Mouse (Mus musculus) activated CD4-positive, CD25-positive, alpha-beta regulatory T cell, adult 9 weeks (primary cell): ENCODE results near the gene Fam168a. TPM values are rescaled to one million over a fixed set of nuclear protein-coding genes. Genes with fewer than 3 reads are reported as not detected.

ENCODE experiments used
- polyA plus RNA-seq: library from polyadenylated mRNA; unstranded; fragments of 100-300 nt; shearing (Covaris generic); gene quantifications from one replicate; pipeline ENCODE4 v1.2.1, GENCODE M21; 2017

Gene Fam168a
- polyA plus RNA-seq = 30.2 TPM

GRCm38 (mm10) chr7:100706143-100706841, at the start of gene Fam168a:
Fam168a (plus strand) TSS chr7:100706635.

DNA sequence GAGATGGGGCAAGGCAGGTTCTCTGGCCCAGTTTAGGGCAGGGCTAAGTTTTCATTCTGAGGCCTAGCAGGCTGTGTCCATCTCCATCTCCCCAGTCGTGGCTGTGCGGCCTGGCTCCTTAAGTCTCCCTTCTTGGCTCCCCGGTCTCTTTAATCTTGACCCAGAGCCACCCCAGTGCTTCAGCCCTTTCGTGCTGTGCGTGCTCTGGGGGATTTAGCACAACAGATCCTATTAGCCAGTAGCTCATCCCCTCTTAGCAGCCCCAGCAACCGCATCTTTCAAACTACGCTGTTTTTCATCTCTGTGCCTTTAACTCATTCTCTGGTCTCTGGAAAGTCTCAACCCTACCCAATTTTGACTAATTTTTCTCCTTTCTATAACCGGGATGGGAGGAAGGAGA, 44.2 kb upstream of the Fam168a start, which contains the start of gene Plekhb1:
Gene Plekhb1, minus strand, starts transcription at position 184 of the 400 bp plus-strand sequence.

GRCm38 (mm10) chr7:100862828-100863638, 156.6 kb downstream of the Fam168a start, which contains the start of gene Relt:
Relt (minus strand) TSS chr7:100863446.

Other genes starting within 250 kb of the Fam168a start
- not detected for gene Ucp3, start 233.6 kb upstream of the Fam168a start, polyA plus RNA-seq
- 1,823 TPM for gene Ucp2, start 213.3 kb upstream of the Fam168a start, polyA plus RNA-seq
- gene Dnajb13, start 191.7 kb upstream of the Fam168a start, polyA plus RNA-seq = 17.6 TPM
- gene Coa4, start 169.6 kb upstream of the Fam168a start, polyA plus RNA-seq = 26.5 TPM
- gene Rab6a, start 99.2 kb upstream of the Fam168a start, polyA plus RNA-seq = 8.4 TPM
- 51.9 TPM for gene Mrpl48, start 98.3 kb upstream of the Fam168a start, polyA plus RNA-seq
- gene Plekhb1, start 44.2 kb upstream of the Fam168a start, polyA plus RNA-seq = 0.20 TPM
- 31.9 TPM for gene Relt, start 156.8 kb downstream of the Fam168a start, polyA plus RNA-seq
- gene Arhgef17, start 225.5 kb downstream of the Fam168a start, polyA plus RNA-seq = 0.11 TPM